Mouse (Mus musculus) small intestine, adult 2 months (tissue): ENCODE results near the gene Foxc2. TPM values are rescaled to one million over a fixed set of nuclear protein-coding genes. Genes with fewer than 3 reads are reported as not detected.

Source experiments
- H3K27ac ChIP-seq: fragments of 200-500 bp; 2 replicates; pipeline ENCODE4 v1.5.1; 2012; ENCODE audit warnings: low read depth, low read length, control low read depth, inconsistent platforms; ENCODE audit not compliant: insufficient read depth
- H3K27me3 ChIP-seq: fragments of 200-500 bp; 2 replicates; pipeline ENCODE4 v1.6.1; 2012; ENCODE audit warnings: mild to moderate bottlenecking, moderate library complexity, low read length, inconsistent platforms; ENCODE audit not compliant: control insufficient read depth, insufficient read depth
- H3K36me3 ChIP-seq: fragments of 200-500 bp; 2 replicates; pipeline ENCODE4 v1.6.1; 2012; ENCODE audit warnings: mild to moderate bottlenecking, low read length, control low read depth, inconsistent platforms; ENCODE audit not compliant: control insufficient read depth, insufficient read depth
- H3K4me1 ChIP-seq: fragments of 200-500 bp; 2 replicates; pipeline ENCODE4 v1.6.1; 2012; ENCODE audit warnings: low read length, inconsistent platforms, mixed read lengths; ENCODE audit not compliant: control insufficient read depth, insufficient read depth, insufficient read length
- H3K4me3 ChIP-seq: fragments of 200-500 bp; 2 replicates; pipeline ENCODE4 v1.5.1; 2012; ENCODE audit warnings: low read depth, mild to moderate bottlenecking, control low read depth, inconsistent platforms, low read length, moderate library complexity
- CTCF ChIP-seq: fragments of 200-500 bp; IDR thresholded peaks from 2 replicates; pipeline ENCODE4 v1.5.1; 2012; ENCODE audit warnings: low read depth, mild to moderate bottlenecking, control low read depth, inconsistent platforms, low read length, moderate library complexity, mixed read lengths; ENCODE audit not compliant: insufficient replicate concordance, insufficient read length; ENCODE audit errors: extremely low read depth
- POLR2A ChIP-seq: fragments of 200-500 bp; IDR thresholded peaks from 2 replicates; pipeline ENCODE4 v1.6.1; 2012; ENCODE audit warnings: low read depth, mild to moderate bottlenecking, control low read depth, inconsistent platforms, low read length, moderate library complexity
- WGBS: fragments of 180-500 bp; shearing (Covaris S2); methylation state at CpG from one replicate; pipeline ENCODE4 v1.1.7; 2018; 5-methylcytosine and 5-hydroxymethylcytosine counted together
- polyA plus RNA-seq: library from polyadenylated mRNA; depleted of rRNA; stranded (reverse); fragments of >200 nt; gene quantifications from 2 replicates; pipeline ENCODE4 v1.2.3, GENCODE M21; 2012

Foxc2 gene
- polyA plus RNA-seq, 1 experiment, result 0.53 TPM

GRCm38 (mm10) chr8:121075936-121076335 lies 40.0 kb upstream of the Foxc2 start:
- Histone ChIP-seq H3K4me1 (no peaks in the 10 kb centered on the region; the same call in 1 of the 2 replicates), H3K4me3 (peak overlapping the region; percentile 4; the same call in 1 of the 2 replicates), H3K27ac (peak overlapping the region; percentile 28), H3K36me3 (no peaks in the 10 kb centered on the region), H3K27me3 (peaks cover 47% of the 10 kb centered on the region)
- no peak for TF ChIP-seq CTCF
- TF ChIP-seq POLR2A, result no peak
- 9% methylated on average over 13 of the region's 13 CpGs for WGBS

GRCm38 (mm10) chr8:121076555-121076954 lies 39.4 kb upstream of the Foxc2 start:
- H3K27me3 ChIP-seq, result peaks cover 50% of the 10 kb centered on the region
- peak overlapping the region; percentile 28 for H3K27ac ChIP-seq
- H3K4me3 ChIP-seq, result 0 out of 2 replicates have a peak overlapping the region, but pooled peaks have one; percentile 13
- H3K4me1 ChIP-seq, result no peaks in the 10 kb centered on the region; the same call in 1 of the 2 replicates
- no peaks in the 10 kb centered on the region for H3K36me3 ChIP-seq
- TF ChIP-seq CTCF (no peak), POLR2A (no peak)
- 22% methylated on average over 7 of the region's 7 CpGs for WGBS

- TF ChIP-seq POLR2A (no peak), CTCF (no peak)
- peaks cover 3% of the 10 kb centered on the region; the same call in 1 of the 2 replicates for H3K4me1 ChIP-seq
- H3K27ac ChIP-seq, result peak overlapping the region; percentile 88
- H3K36me3 ChIP-seq, result no peaks in the 10 kb centered on the region
- peak overlapping the region; percentile 35 for H3K4me3 ChIP-seq
- H3K27me3 ChIP-seq, result peaks cover 57% of the 10 kb centered on the region
- WGBS, result 10% methylated on average over 14 of the region's 14 CpGs
These were observed 37.2 kb upstream of the Foxc2 start for GRCm38 (mm10) chr8:121078721-121079120.

- no peak overlapping the region for H3K4me3 ChIP-seq
- H3K4me1 ChIP-seq, result peaks cover 3% of the 10 kb centered on the region; the same call in 1 of the 2 replicates
- peak overlapping the region; percentile 88 for H3K27ac ChIP-seq
- TF ChIP-seq POLR2A (no peak), CTCF (no peak)
- 8% methylated on average over 7 of the region's 7 CpGs for WGBS
- no peaks in the 10 kb centered on the region for H3K36me3 ChIP-seq
- H3K27me3 ChIP-seq, result peaks cover 57% of the 10 kb centered on the region
These were observed 36.8 kb upstream of the Foxc2 start for GRCm38 (mm10) chr8:121079201-121079600.

- Histone ChIP-seq H3K27ac (peak overlapping the region; percentile 88), H3K4me3 (peak overlapping the region; percentile 71; the same call in 1 of the 2 replicates), H3K36me3 (no peaks in the 10 kb centered on the region), H3K27me3 (peaks cover 59% of the 10 kb centered on the region), H3K4me1 (peaks cover 3% of the 10 kb centered on the region; the same call in 1 of the 2 replicates)
- WGBS, result 14% methylated on average over 12 of the region's 12 CpGs
- TF ChIP-seq POLR2A (no peak), CTCF (no peak)
These were observed 36.0 kb upstream of the Foxc2 start for GRCm38 (mm10) chr8:121079944-121080343.

- TF ChIP-seq CTCF, result no peak
- no peak for TF ChIP-seq POLR2A
- Histone ChIP-seq H3K36me3 (no peaks in the 10 kb centered on the region), H3K27me3 (peaks cover 59% of the 10 kb centered on the region), H3K27ac (peak overlapping the region; percentile 88), H3K4me3 (peak overlapping the region; percentile 71), H3K4me1 (peaks cover 3% of the 10 kb centered on the region; the same call in 1 of the 2 replicates)
- WGBS, result 3% methylated on average over 49 of the region's 49 CpGs
These were observed 35.4 kb upstream of the Foxc2 start for GRCm38 (mm10) chr8:121080361-121081090.

GRCm38 (mm10) chr8:121081398-121081797 lies 34.6 kb upstream of the Foxc2 start:
- Histone ChIP-seq H3K27me3 (peaks cover 56% of the 10 kb centered on the region), H3K36me3 (no peaks in the 10 kb centered on the region), H3K4me3 (peak overlapping the region; percentile 71), H3K4me1 (peaks cover 3% of the 10 kb centered on the region; the same call in 1 of the 2 replicates), H3K27ac (peak overlapping the region; percentile 93)
- WGBS, result 8% methylated on average over 7 of the region's 7 CpGs
- TF ChIP-seq POLR2A (no peak), CTCF (no peak)
